Mouse (Mus musculus) heart, adult 2 months (tissue): ENCODE data around the gene Eef1b2. TPM values are rescaled to one million over a fixed set of nuclear protein-coding genes. Genes with fewer than 3 reads are reported as not detected.
A peak's percentile ranks its signal among the peaks of the same experiment; 100 is the strongest.

Source experiments
- DNase-seq, 2 experiments: peaks; one replicate each; pipeline ENCODE4 v3.0.0; 2021
- H3K27ac ChIP-seq: fragments of 200-600 bp; 2 replicates; pipeline ENCODE4 v1.8.1; 2022
- H3K27me3 ChIP-seq: fragments of 200-500 bp; 2 replicates; pipeline ENCODE4 v1.6.1; 2012; ENCODE audit warnings: mild to moderate bottlenecking, low read length, inconsistent platforms, mixed read lengths; ENCODE audit not compliant: control insufficient read depth, insufficient read depth
- H3K36me3 ChIP-seq: fragments of 200-500 bp; 2 replicates; pipeline ENCODE4 v1.6.1; 2012; ENCODE audit warnings: low read length, inconsistent platforms; ENCODE audit not compliant: control insufficient read depth, insufficient read depth
- H3K4me1 ChIP-seq: fragments of 200-500 bp; 2 replicates; pipeline ENCODE4 v1.6.1; 2011; ENCODE audit warnings: low read length; ENCODE audit not compliant: control insufficient read depth, insufficient read depth
- H3K4me3 ChIP-seq: fragments of 200-600 bp; 2 replicates; pipeline ENCODE4 v1.8.1; 2022
- H3K79me2 ChIP-seq: fragments of 200-500 bp; replicated peaks from 2 replicates; pipeline ENCODE4 v1.6.1; 2012; ENCODE audit warnings: mild to moderate bottlenecking, inconsistent platforms, low read length, moderate library complexity, mixed read lengths; ENCODE audit not compliant: control insufficient read depth, insufficient read depth
- H3K9ac ChIP-seq: fragments of 200-500 bp; 2 replicates; pipeline ENCODE4 v1.6.1; 2012; ENCODE audit warnings: low read depth, mild to moderate bottlenecking, control low read depth, inconsistent platforms, low read length, mixed read lengths
- CTCF ChIP-seq: fragments of 200-600 bp; IDR thresholded peaks from 2 replicates; pipeline ENCODE4 v1.8.1; 2022; ENCODE audit warnings: antibody characterized with exemption, mild to moderate bottlenecking, moderate library complexity
- EP300 ChIP-seq: fragments of 200-500 bp; IDR thresholded peaks from 2 replicates; pipeline ENCODE4 v1.6.1; 2011; ENCODE audit warnings: low read depth, low read length, control low read depth; ENCODE audit not compliant: insufficient read depth
- POLR2A ChIP-seq: fragments of 200-500 bp; IDR thresholded peaks from 2 replicates; pipeline ENCODE4 v1.6.1; 2011; ENCODE audit warnings: mild to moderate bottlenecking, low read depth, low read length, control low read depth; ENCODE audit not compliant: insufficient read depth
- WGBS: fragments of 180-500 bp; shearing (Covaris S2); methylation state at CpG from one replicate; pipeline ENCODE4 v1.1.7; 2018; 5-methylcytosine and 5-hydroxymethylcytosine counted together
- intact Hi-C: fragments of 180-260 bp; cut with DNase I; formaldehyde crosslinking; loops from one replicate; pipeline ENCODE4 v1.15.1; 2025
- polyA plus RNA-seq: library from polyadenylated mRNA; depleted of rRNA; stranded (reverse); fragments of >200 nt; gene quantifications from 2 replicates; pipeline ENCODE4 v1.2.3, GENCODE M21; 2012
- total RNA-seq, 2 experiments: library from RNA; stranded (reverse); gene quantifications; 2 replicates each; pipeline ENCODE4 v1.2.3; 2021

The Eef1b2 gene
- total and polyA plus RNA-seq, 3 experiments = 149 to 481 (median 414) TPM

- no peak overlapping the region for H3K4me3 ChIP-seq
Observed at GRCm38 (mm10) chr1:63195848-63196512, 19.4 kb downstream of the Eef1b2 start.

GRCm38 (mm10) chr1:63199387-63199786 lies 22.8 kb downstream of the Eef1b2 start:
- no peaks in the 10 kb centered on the region for H3K27me3 ChIP-seq
- no peak overlapping the region for H3K27ac ChIP-seq
- H3K4me1 ChIP-seq = no peaks in the 10 kb centered on the region
- H3K9ac ChIP-seq = no peak overlapping the region
- DNase-seq = no peak
- TF ChIP-seq POLR2A = no peak
- TF ChIP-seq EP300 = no peak
- H3K79me2 ChIP-seq = no peaks in the 10 kb centered on the region
- no peak overlapping the region for H3K4me3 ChIP-seq
- WGBS = 75% methylated on average over 6 of the region's 6 CpGs
- no peaks in the 10 kb centered on the region for H3K36me3 ChIP-seq
- intact Hi-C loops = no loop called here

More at GRCm38 (mm10) chr1:63195848-63196512, 19.4 kb downstream of the Eef1b2 start:
- intact Hi-C loops = no loop called here
- no peak for DNase-seq
- Histone ChIP-seq H3K79me2 (no peaks in the 10 kb centered on the region), H3K27ac (no peak overlapping the region), H3K9ac (no peak overlapping the region), H3K27me3 (no peaks in the 10 kb centered on the region), H3K4me1 (no peaks in the 10 kb centered on the region), H3K36me3 (no peaks in the 10 kb centered on the region)
- TF ChIP-seq EP300 (no peak), POLR2A (no peak), CTCF (no peak)
- WGBS = 24% methylated on average over 5 of the region's 5 CpGs

- no peak overlapping the region for H3K27ac ChIP-seq
- no peak for TF ChIP-seq POLR2A
- no peaks in the 10 kb centered on the region for H3K79me2 ChIP-seq
- H3K4me1 ChIP-seq = no peaks in the 10 kb centered on the region
- no peak overlapping the region for H3K4me3 ChIP-seq
- no peaks in the 10 kb centered on the region for H3K36me3 ChIP-seq
- H3K9ac ChIP-seq = no peak overlapping the region
- 91% methylated on average over 18 of the region's 18 CpGs for WGBS
- no peak for DNase-seq
- H3K27me3 ChIP-seq = no peaks in the 10 kb centered on the region
- intact Hi-C loops = no loop called here
Observed at GRCm38 (mm10) chr1:63200322-63200721, 23.7 kb downstream of the Eef1b2 start.

- 79% methylated on average over 1 of the region's 1 CpGs for WGBS
- Histone ChIP-seq H3K4me1 (no peaks in the 10 kb centered on the region), H3K9ac (no peak overlapping the region), H3K27ac (no peak overlapping the region), H3K27me3 (no peaks in the 10 kb centered on the region), H3K36me3 (no peaks in the 10 kb centered on the region), H3K79me2 (no peaks in the 10 kb centered on the region), H3K4me3 (no peak overlapping the region)
- TF ChIP-seq CTCF (no peak), EP300 (no peak), POLR2A (no peak)
- no peak for DNase-seq
- intact Hi-C loops = no loop called here
Observed at GRCm38 (mm10) chr1:63201672-63202071, 25.0 kb downstream of the Eef1b2 start.

- no peak for TF ChIP-seq CTCF
- no peak for TF ChIP-seq POLR2A
- no peak for TF ChIP-seq EP300
- WGBS = 92% methylated on average over 1 of the region's 1 CpGs
- H3K4me1 ChIP-seq = no peaks in the 10 kb centered on the region
- H3K79me2 ChIP-seq = no peaks in the 10 kb centered on the region
- H3K4me3 ChIP-seq = no peak overlapping the region
- intact Hi-C loops = no loop called here
- no peak overlapping the region for H3K27ac ChIP-seq
- H3K9ac ChIP-seq = no peak overlapping the region
- H3K36me3 ChIP-seq = no peaks in the 10 kb centered on the region
- H3K27me3 ChIP-seq = no peaks in the 10 kb centered on the region
- DNase-seq = no peak
Observed at GRCm38 (mm10) chr1:63203471-63203870, 26.8 kb downstream of the Eef1b2 start.

- 48% methylated on average over 7 of the region's 7 CpGs for WGBS
- peak in 1 of 2 experiments; percentile 3 for DNase-seq
- intact Hi-C loops = no loop called here
Observed at GRCm38 (mm10) chr1:63203950-63204659, 27.5 kb downstream of the Eef1b2 start.

More at GRCm38 (mm10) chr1:63203950-63204659, 27.5 kb downstream of the Eef1b2 start:
- Histone ChIP-seq H3K27me3 (no peaks in the 10 kb centered on the region), H3K36me3 (no peaks in the 10 kb centered on the region), H3K9ac (no peak overlapping the region), H3K27ac (no peak overlapping the region), H3K79me2 (no peaks in the 10 kb centered on the region), H3K4me3 (no peak overlapping the region), H3K4me1 (no peaks in the 10 kb centered on the region)
- TF ChIP-seq POLR2A (no peak), EP300 (no peak), CTCF (no peak)
